Mouse (Mus musculus): ENCODE results near the gene Wnt7a.
A peak's percentile ranks its signal among the peaks of the same experiment; 100 is the strongest.

Gene Wnt7a

GRCm38 (mm10) chr6:91410961-91411368 is at the start of gene Wnt7a:
Gene Wnt7a, minus strand, starts transcription at chr6:91411363.
- no peak for DNase-seq

GRCm38 (mm10) chr6:91459471-91459870 is 48.3 kb upstream of the Wnt7a start:
- no peak for DNase-seq

- no peak for DNase-seq
These were observed 43.4 kb upstream of the Wnt7a start for GRCm38 (mm10) chr6:91454546-91454945.

GRCm38 (mm10) chr6:91452056-91452455 is 40.9 kb upstream of the Wnt7a start:
- DNase-seq = no peak

- no peak for DNase-seq
These were observed 38.5 kb upstream of the Wnt7a start for GRCm38 (mm10) chr6:91449472-91450225.

- DNase-seq = no peak
These were observed 34.2 kb upstream of the Wnt7a start for GRCm38 (mm10) chr6:91445316-91445715.

GRCm38 (mm10) chr6:91441145-91441662 is 30.0 kb upstream of the Wnt7a start:
- no peak for DNase-seq

- peak; percentile 96 for DNase-seq
These were observed 29.4 kb upstream of the Wnt7a start for GRCm38 (mm10) chr6:91440474-91441144.

- DNase-seq = no peak
These were observed 13.0 kb upstream of the Wnt7a start for GRCm38 (mm10) chr6:91424151-91424550.

GRCm38 (mm10) chr6:91421629-91422028 is 10.5 kb upstream of the Wnt7a start:
- no peak for DNase-seq

GRCm38 (mm10) chr6:91417291-91417845 is 6.2 kb upstream of the Wnt7a start:
- DNase-seq = no peak

GRCm38 (mm10) chr6:91416146-91416545 is 5.0 kb upstream of the Wnt7a start:
- DNase-seq = no peak

GRCm38 (mm10) chr6:91414890-91415289 is 3.7 kb upstream of the Wnt7a start:
- DNase-seq = peak; percentile 51

GRCm38 (mm10) chr6:91411369-91411981 is 312 bp upstream of the Wnt7a start:
- peak; percentile 77 for DNase-seq

- no peak for DNase-seq
These were observed 889 bp downstream of the Wnt7a start for GRCm38 (mm10) chr6:91410168-91410780.

GRCm38 (mm10) chr6:91409448-91410167 is 1.6 kb downstream of the Wnt7a start:
- DNase-seq = peak; percentile 20

- DNase-seq = no peak
These were observed 2.5 kb downstream of the Wnt7a start for GRCm38 (mm10) chr6:91408616-91409015.

- no peak for DNase-seq
These were observed 9.6 kb downstream of the Wnt7a start for GRCm38 (mm10) chr6:91401591-91401990.

GRCm38 (mm10) chr6:91400514-91400913 is 10.6 kb downstream of the Wnt7a start:
- DNase-seq = no peak

- no peak for DNase-seq
These were observed 18.5 kb downstream of the Wnt7a start for GRCm38 (mm10) chr6:91392475-91393174.

- DNase-seq = peak; percentile 75
These were observed 22.0 kb downstream of the Wnt7a start for GRCm38 (mm10) chr6:91389141-91389540.

GRCm38 (mm10) chr6:91384415-91384814 is 26.7 kb downstream of the Wnt7a start:
- no peak for DNase-seq

Data from lung, postnatal 14 days (tissue).